Mouse (Mus musculus) retina, embryonic 14.5 days (tissue): ENCODE results near the gene Traf3ip2.

Experiments used
- DNase-seq: peaks from one replicate; pipeline ENCODE4 v3.0.0-alpha.2; 2015; ENCODE audit warnings: low spot score

Traf3ip2 gene

DNA sequence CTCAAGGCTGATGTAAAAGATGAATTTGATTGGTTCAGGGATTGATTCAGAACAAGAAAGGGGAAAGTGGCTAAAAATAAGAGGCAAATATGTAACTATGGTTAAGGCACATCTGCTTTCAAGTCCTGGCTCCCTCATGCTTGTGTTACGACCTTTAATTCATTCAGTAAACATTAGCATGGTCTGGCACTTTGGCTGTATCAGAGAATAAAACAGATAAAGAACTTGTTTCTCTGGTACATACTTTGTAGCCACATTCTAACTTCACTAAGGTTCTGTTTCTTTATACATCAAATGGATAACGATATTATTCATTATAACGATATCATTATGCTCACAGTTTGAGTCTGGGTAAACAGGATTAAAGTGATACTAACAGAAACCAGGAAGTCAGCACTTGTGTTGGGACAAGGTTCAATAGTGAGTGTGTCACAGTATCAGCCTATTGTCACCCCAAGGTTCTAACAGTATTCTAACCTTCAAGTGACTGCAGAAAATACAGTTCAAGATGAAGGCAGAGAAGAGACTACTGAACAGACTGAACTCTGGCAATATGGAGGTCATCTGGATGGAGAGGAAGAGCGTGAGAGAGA lies 65.6 kb downstream of the Traf3ip2 start:
- no peak for DNase-seq

DNA sequence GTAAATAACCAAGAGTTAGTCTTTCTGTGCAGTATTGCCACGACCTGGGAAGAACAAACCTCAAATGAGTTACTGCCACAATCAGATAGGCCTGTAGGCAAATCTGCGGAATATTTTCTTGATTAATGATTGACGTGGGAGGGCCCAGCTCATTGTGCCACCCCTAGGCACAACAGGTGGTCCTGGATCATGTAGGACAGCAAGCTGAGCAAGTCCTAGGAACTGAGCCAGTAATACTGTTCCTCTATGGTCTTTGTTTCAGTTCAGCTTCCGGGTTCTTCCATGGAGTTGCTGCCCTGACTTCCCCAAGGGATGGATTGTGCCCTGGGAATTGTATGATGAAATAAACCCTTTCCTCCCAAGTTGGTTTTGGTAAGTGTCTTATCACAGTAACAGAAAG lies 68.3 kb downstream of the Traf3ip2 start:
- no peak for DNase-seq

GRCm38 (mm10) chr10:39682556-39682955 lies 69.8 kb downstream of the Traf3ip2 start:
- DNase-seq = no peak

- no peak for DNase-seq
These were observed 70.7 kb downstream of the Traf3ip2 start for GRCm38 (mm10) chr10:39683481-39683880.

GRCm38 (mm10) chr10:39686811-39687210 lies 74.1 kb downstream of the Traf3ip2 start:
- DNase-seq = no peak

DNA sequence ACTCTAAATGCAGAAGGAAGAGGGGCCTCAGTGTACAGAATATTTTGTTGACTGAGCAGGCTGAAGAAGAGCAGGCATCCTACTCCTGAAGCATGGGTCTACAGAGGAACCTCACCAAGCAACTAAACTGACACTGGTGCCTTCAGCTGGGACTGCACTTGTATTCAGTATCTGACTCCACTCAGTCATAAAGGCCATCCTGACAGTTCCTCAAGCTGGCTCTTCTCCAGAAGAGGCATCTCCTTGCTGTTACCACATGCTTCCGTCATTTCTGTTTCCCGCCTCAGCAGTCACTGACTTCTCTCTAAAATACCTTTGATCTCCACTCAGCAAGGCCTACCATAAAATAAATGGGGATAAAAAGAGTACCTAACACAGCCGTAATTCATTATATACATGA lies 75.1 kb downstream of the Traf3ip2 start:
- DNase-seq = no peak

DNA sequence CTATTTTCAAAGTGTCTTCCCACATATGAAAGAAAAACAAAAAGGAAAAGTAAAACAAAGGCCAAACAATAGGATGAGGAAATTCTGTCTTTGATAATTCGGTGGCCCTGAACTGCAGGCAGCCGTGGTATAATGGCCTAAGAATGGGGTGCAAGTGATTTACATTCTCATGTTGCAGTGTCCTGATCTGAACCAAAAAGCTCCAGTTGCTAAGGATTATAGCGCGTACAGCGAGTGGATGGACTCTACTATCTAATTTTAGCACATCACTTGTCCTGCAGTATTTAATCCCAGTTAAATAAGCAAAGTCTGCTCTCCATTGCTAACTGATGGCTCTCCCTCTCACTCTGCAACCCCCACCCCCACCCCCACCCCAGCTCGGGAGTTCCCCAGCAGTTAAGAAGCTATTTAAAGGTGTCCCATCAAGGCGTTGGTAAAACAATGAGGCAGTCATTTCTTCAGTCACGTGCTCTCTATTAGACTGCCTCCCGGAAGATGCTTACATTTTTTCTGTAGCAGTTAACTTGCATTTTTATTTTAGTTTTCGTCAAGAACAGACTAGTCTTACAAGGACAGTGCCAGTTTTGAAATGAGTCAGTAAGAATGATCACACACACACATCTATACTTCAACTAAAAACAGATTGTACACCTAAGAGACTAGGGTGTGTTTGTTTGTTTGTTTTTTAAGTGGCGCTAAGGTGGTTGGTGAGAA lies 78.8 kb downstream of the Traf3ip2 start:
- no peak for DNase-seq

- DNase-seq = no peak
These were observed 79.4 kb downstream of the Traf3ip2 start for GRCm38 (mm10) chr10:39692152-39692551.
